ENCODE assay signal across 8 mouse cellular contexts in the genomic region with DNA sequence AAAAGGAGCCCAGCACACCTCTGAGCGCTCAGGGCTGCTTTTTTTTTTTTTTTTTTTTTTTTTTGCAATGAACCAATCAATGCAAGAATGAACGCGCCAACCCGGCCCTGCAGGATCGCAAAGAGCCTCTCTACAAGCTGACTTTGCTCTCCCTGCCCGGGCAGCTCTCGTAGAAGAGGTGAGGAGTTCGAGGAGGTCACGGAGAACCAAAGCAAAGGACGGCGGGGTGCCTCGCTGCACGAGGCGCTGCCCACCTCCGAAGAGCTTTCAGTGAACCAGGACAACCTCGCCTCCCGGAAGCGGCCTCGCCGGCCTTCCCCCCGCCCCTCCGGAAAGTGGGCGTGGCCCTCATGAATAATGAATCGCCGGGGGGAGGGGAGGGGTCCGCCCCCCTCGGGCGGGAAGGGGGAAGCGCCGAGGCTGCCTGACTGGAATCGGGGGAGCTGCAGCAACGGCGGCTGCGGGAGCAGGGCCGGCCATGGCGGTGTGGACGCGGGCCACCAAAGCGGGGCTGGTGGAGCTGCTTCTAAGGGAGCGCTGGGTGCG. TPM values are rescaled to one million over a fixed set of nuclear protein-coding genes. Genes with fewer than 3 reads are reported as not detected.
DNase-seq lines count a peak whose midpoint lies in the region; ATAC-seq lines count a peak whose summit lies in the region.

A gene (plus strand): TSS at position 427 of the 546 bp plus-strand sequence.

- peaks cover 22% of the 10 kb centered on the region for H3K4me1 ChIP-seq in embryonic facial prominence, embryonic 12.5 days
- H3K4me1 ChIP-seq in heart, embryonic 10.5 days: peaks cover 25% of the 10 kb centered on the region
- H3K4me1 ChIP-seq in kidney, embryonic 15.5 days: peaks cover 40% of the 10 kb centered on the region

- no peaks in the 10 kb centered on the region for H3K9me3 ChIP-seq in embryonic facial prominence, embryonic 12.5 days
- no peaks in the 10 kb centered on the region for H3K9me3 ChIP-seq in heart, embryonic 10.5 days
- no peaks in the 10 kb centered on the region for H3K9me3 ChIP-seq in kidney, embryonic 15.5 days (replicated peaks)

- H3K36me3 ChIP-seq in embryonic facial prominence, embryonic 12.5 days: no peaks in the 10 kb centered on the region
- H3K36me3 ChIP-seq in heart, embryonic 10.5 days: no peaks in the 10 kb centered on the region
- no peaks in the 10 kb centered on the region for H3K36me3 ChIP-seq in kidney, embryonic 15.5 days

- under 1% methylated on average over 37 of the region's 41 CpGs for WGBS in embryonic facial prominence, embryonic 12.5 days
- WGBS in heart, embryonic 10.5 days: under 1% methylated on average over 41 of the region's 41 CpGs
- WGBS in kidney, embryonic 15.5 days: under 1% methylated on average over 41 of the region's 41 CpGs

- no peaks in the 10 kb centered on the region for H3K27me3 ChIP-seq in embryonic facial prominence, embryonic 12.5 days
- H3K27me3 ChIP-seq in heart, embryonic 10.5 days (ENCODE audit: insufficient read depth, poor library complexity, severe bottlenecking): no peaks in the 10 kb centered on the region
- no peaks in the 10 kb centered on the region for H3K27me3 ChIP-seq in kidney, embryonic 15.5 days

- peak within 1 kb of the TSS; percentile 79 for H3K4me3 ChIP-seq in embryonic facial prominence, embryonic 12.5 days
- H3K4me3 ChIP-seq in heart, embryonic 10.5 days: peak within 1 kb of the TSS; percentile 95
- peak within 1 kb of the TSS; percentile 94 for H3K4me3 ChIP-seq in kidney, embryonic 15.5 days (replicated peaks)

- peak within 1 kb of the TSS; percentile 91 for H3K27ac ChIP-seq in embryonic facial prominence, embryonic 12.5 days
- H3K27ac ChIP-seq in heart, embryonic 10.5 days: peak within 1 kb of the TSS; percentile 95
- peak within 1 kb of the TSS; percentile 94 for H3K27ac ChIP-seq in kidney, embryonic 15.5 days

- peak; percentile 78; the same call in 1 of the 2 replicates for ATAC-seq in embryonic facial prominence, embryonic 12.5 days (ENCODE audit: insufficient number of reproducible peaks, insufficient read depth, low FRiP score, low TSS enrichment)
- ATAC-seq in kidney, embryonic 15.5 days (replicated peaks; ENCODE audit: low FRiP score): peak; percentile 83
- ATAC-seq in monocyte, adult 5-6 weeks (replicated peaks; ENCODE audit: insufficient number of reproducible peaks, low FRiP score, low TSS enrichment, poor library complexity, severe bottlenecking): peak; percentile 81

- peak; percentile 93 for DNase-seq in 3134 (ENCODE audit: extremely low read depth, insufficient read length, low spot score)
- peak; percentile 97 for DNase-seq in adrenal gland, postnatal 25 days
- peak; percentile 97 for DNase-seq in heart, embryonic 10.5 days (ENCODE audit: low spot score)
- peak; percentile 93 for DNase-seq in liver
- peak; percentile 81 to 90 for DNase-seq in spleen, postnatal 4 days (ENCODE audit: low spot score in 2 of 2)

- peak within 1 kb of the TSS; percentile 82 for H3K4me2 ChIP-seq in embryonic facial prominence, embryonic 12.5 days (replicated peaks)
- H3K4me2 ChIP-seq in kidney, embryonic 15.5 days: peak within 1 kb of the TSS; percentile 84

- peak within 1 kb of the TSS; percentile 88 for H3K9ac ChIP-seq in embryonic facial prominence, embryonic 12.5 days
- peak within 1 kb of the TSS; percentile 96 for H3K9ac ChIP-seq in kidney, embryonic 15.5 days

RNA-seq across cellular contexts. Expression of the gene that starts here (rescaled TPM):
- 31.4 and 52.7 TPM in 2 replicates for total RNA-seq in adrenal gland, postnatal 25 days (2021)
- 18.4 and 21.4 TPM in 2 replicates for polyA plus RNA-seq in embryonic facial prominence, embryonic 12.5 days (2016; fragmentation: Nextera tagmentation; extraction: Ambion mirVana)
- 8.7 and 9.8 TPM in 2 replicates for polyA plus RNA-seq in heart, embryonic 10.5 days (2016; fragmentation: Nextera tagmentation; extraction: Ambion mirVana)
- polyA plus RNA-seq in kidney, embryonic 15.5 days (2015; fragmentation: Nextera tagmentation; extraction: Ambion mirVana): 15.6 and 16.4 TPM in 2 replicates
- 11.4 to 17.9 TPM (median 13.6 TPM) in 3 replicates for total RNA-seq in monocyte, adult 5-6 weeks (2017)

Comparison
In these comparisons a context has a peak if more than half of its experiments do, and no peak if none do; other contexts are left out.
1. Peak in every context shown above with its lines: DNase-seq, ATAC-seq, H3K4me3 ChIP-seq and H3K27ac ChIP-seq.